Comparison of ENCODE assay signal across 11 mouse cellular contexts in genomic region chr12:117663637-117664036, GRCm38 (mm10).
A peak's percentile ranks its signal among the peaks of the same experiment; 100 is the strongest.
DNase-seq lines count a peak whose midpoint lies in the region; ATAC-seq lines count a peak whose summit lies in the region.
"Had no signal": no experiment of that assay in that cellular context is flagged by ENCODE, and none has a peak within 500 bp of the region (broad histone marks: within the 10 kb centered on the region; RNA-seq: fewer than 3 reads in every experiment).

No protein-coding gene starts in this region.

- H3K4me3 ChIP-seq in liver, embryonic 13.5 days (replicated peaks): no peak overlapping the region
- H3K4me3 ChIP-seq in liver, embryonic 11.5 days (ENCODE audit: low read depth, low read length): no peak overlapping the region
- H3K4me3 ChIP-seq in heart, embryonic 16.5 days (ENCODE audit: low read length): no peak overlapping the region
- H3K4me3 ChIP-seq: limb, embryonic 13.5 days; myocyte had no signal

- no peaks in the 10 kb centered on the region for H3K27me3 ChIP-seq in liver, embryonic 13.5 days
- no peaks in the 10 kb centered on the region for H3K27me3 ChIP-seq in liver, embryonic 11.5 days (replicated peaks; ENCODE audit: control insufficient read depth, insufficient read depth, low read length)
- no peaks in the 10 kb centered on the region for H3K27me3 ChIP-seq in heart, embryonic 16.5 days (ENCODE audit: control insufficient read depth, insufficient read depth, low read length)

- ATAC-seq in liver, embryonic 13.5 days (ENCODE audit: low read depth): 0 out of 2 replicates have a peak, but pooled peaks have one; percentile 26
- ATAC-seq in liver, embryonic 11.5 days (replicated peaks; ENCODE audit: low FRiP score): no peak
- ATAC-seq in heart, embryonic 16.5 days (replicated peaks; ENCODE audit: extremely low read depth, insufficient read depth, low FRiP score): peak; percentile 84

- no peak overlapping the region for H3K4me2 ChIP-seq in liver, embryonic 13.5 days
- H3K4me2 ChIP-seq in liver, embryonic 11.5 days: no peak overlapping the region
- H3K4me2 ChIP-seq in heart, embryonic 16.5 days (ENCODE audit: low read depth, low read length): peak overlapping the region; percentile 35; the same call in 1 of the 2 replicates
- H3K4me2 ChIP-seq: limb, embryonic 13.5 days had no signal

- H3K27ac ChIP-seq in liver, embryonic 13.5 days: no peak overlapping the region
- H3K27ac ChIP-seq in liver, embryonic 11.5 days (ENCODE audit: low read depth, low read length): no peak overlapping the region
- peak overlapping the region; percentile 86 for H3K27ac ChIP-seq in heart, embryonic 16.5 days (ENCODE audit: low read length)
- H3K27ac ChIP-seq: limb, embryonic 13.5 days had no signal

- no peak for DNase-seq in liver, embryonic 13.5 days
- no peak for DNase-seq in liver, embryonic 11.5 days (ENCODE audit: low spot score)
- DNase-seq in kidney, postnatal 25 days: peak; percentile 26 to 73
- peak; percentile 44 for DNase-seq in skeletal muscle tissue, adult 2 months (ENCODE audit: low read depth, low spot score)
- no peak for DNase-seq in urinary bladder, adult 2 months (ENCODE audit: low spot score)
- DNase-seq in frontal cortex, postnatal 14 days (ENCODE audit: low spot score in 2 of 2): no peak
- DNase-seq in testis, postnatal 14 days (ENCODE audit: low spot score): no peak
- DNase-seq: thymus, postnatal 25 days had no signal

- H3K4me1 ChIP-seq in liver, embryonic 13.5 days (replicated peaks): no peaks in the 10 kb centered on the region
- H3K4me1 ChIP-seq in liver, embryonic 11.5 days (replicated peaks; ENCODE audit: control insufficient read depth, insufficient read depth, low read length): no peaks in the 10 kb centered on the region
- peaks cover 24% of the 10 kb centered on the region for H3K4me1 ChIP-seq in heart, embryonic 16.5 days (ENCODE audit: control insufficient read depth, insufficient read depth, low read length)

- no peaks in the 10 kb centered on the region for H3K9me3 ChIP-seq in liver, embryonic 13.5 days (replicated peaks)
- H3K9me3 ChIP-seq in liver, embryonic 11.5 days (ENCODE audit: control insufficient read depth, low read length): no peaks in the 10 kb centered on the region
- H3K9me3 ChIP-seq in heart, embryonic 16.5 days (replicated peaks; ENCODE audit: control insufficient read depth, low read length): no peaks in the 10 kb centered on the region
- H3K9me3 ChIP-seq: limb, embryonic 13.5 days had no signal

- 32% methylated on average over 5 of the region's 5 CpGs for WGBS in liver, embryonic 13.5 days (ENCODE audit: insufficient replicate concordance)
- 45% methylated on average over 5 of the region's 5 CpGs for WGBS in liver, embryonic 11.5 days
- 41% methylated on average over 5 of the region's 5 CpGs for WGBS in heart, embryonic 16.5 days

- H3K9ac ChIP-seq in liver, embryonic 13.5 days: no peak overlapping the region
- H3K9ac ChIP-seq in liver, embryonic 11.5 days (ENCODE audit: low read depth, low read length): no peak overlapping the region
- H3K9ac ChIP-seq in heart, embryonic 16.5 days (ENCODE audit: low read length): no peak overlapping the region
- H3K9ac ChIP-seq: limb, embryonic 13.5 days had no signal

- no peaks in the 10 kb centered on the region for H3K36me3 ChIP-seq in liver, embryonic 13.5 days
- H3K36me3 ChIP-seq in liver, embryonic 11.5 days (ENCODE audit: control insufficient read depth, insufficient read depth, low read length): no peaks in the 10 kb centered on the region
- no peaks in the 10 kb centered on the region for H3K36me3 ChIP-seq in heart, embryonic 16.5 days (ENCODE audit: control insufficient read depth, insufficient read depth)
- H3K36me3 ChIP-seq: limb, embryonic 13.5 days had no signal

Comparison
In these comparisons a context has a peak if more than half of its experiments do, and no peak if none do; other contexts are left out.
1. DNase-seq: peak in kidney, postnatal 25 days (2 of 2) and skeletal muscle tissue, adult 2 months (single experiment); none in liver, embryonic 13.5 days (single experiment), liver, embryonic 11.5 days (single experiment), urinary bladder, adult 2 months (single experiment), frontal cortex, postnatal 14 days (0 of 2) and testis, postnatal 14 days (single experiment).